In genomic region chr7:142249824-142250223, GRCm38 (mm10) we compare ENCODE assay signal across 8 mouse cellular contexts. TPM values are rescaled to one million over a fixed set of nuclear protein-coding genes. Genes with fewer than 3 reads are reported as not detected.
DNase-seq lines count a peak whose midpoint lies in the region; ATAC-seq and TF ChIP-seq lines count a peak whose summit lies in the region.

No protein-coding gene starts in this region.

- H3K27me3 ChIP-seq in forebrain, embryonic 10.5 days (ENCODE audit: poor library complexity, severe bottlenecking): no peaks in the 10 kb centered on the region
- H3K27me3 ChIP-seq in forebrain, embryonic 11.5 days (ENCODE audit: control insufficient read depth, insufficient read depth, low read length): no peaks in the 10 kb centered on the region
- H3K27me3 ChIP-seq in limb, embryonic 14.5 days (ENCODE audit: control insufficient read depth, insufficient read depth, low read length): no peaks in the 10 kb centered on the region

- H3K36me3 ChIP-seq in forebrain, embryonic 10.5 days (replicated peaks): no peaks in the 10 kb centered on the region
- no peaks in the 10 kb centered on the region for H3K36me3 ChIP-seq in forebrain, embryonic 11.5 days (ENCODE audit: control insufficient read depth, insufficient read depth, low read length)
- H3K36me3 ChIP-seq in limb, embryonic 14.5 days (ENCODE audit: control insufficient read depth, insufficient read depth, low read length): no peaks in the 10 kb centered on the region

- WGBS in forebrain, embryonic 10.5 days: 0% methylated on average over 1 of the region's 1 CpGs
- WGBS in forebrain, embryonic 11.5 days: 7% methylated on average over 1 of the region's 1 CpGs
- 0% methylated on average over 1 of the region's 1 CpGs for WGBS in limb, embryonic 14.5 days

- TF ChIP-seq POLR2A in limb, embryonic 14.5 days (IDR thresholded peaks at IDR 0.05; ENCODE audit: borderline replicate concordance, extremely low read depth, insufficient read depth, insufficient read length): no peak

- no peak overlapping the region for H3K4me3 ChIP-seq in forebrain, embryonic 10.5 days
- H3K4me3 ChIP-seq in forebrain, embryonic 11.5 days (ENCODE audit: low read depth, low read length): no peak overlapping the region
- no peak overlapping the region for H3K4me3 ChIP-seq in limb, embryonic 14.5 days (replicated peaks; ENCODE audit: low read length)

- peak; percentile 23 for DNase-seq in forebrain, embryonic 10.5 days (ENCODE audit: extremely low spot score, low spot score)
- no peak for DNase-seq in forebrain, embryonic 11.5 days (ENCODE audit: low spot score)
- DNase-seq in right cerebral cortex, adult 18-20 months: peak; percentile 31
- no peak for DNase-seq in right cerebral cortex, postnatal 36 days (ENCODE audit: low spot score in 2 of 2)
- DNase-seq in cerebellum, postnatal 14 days: peak; percentile 71 to 78
- peak; percentile 22 for DNase-seq in kidney, adult 9 months
- DNase-seq in limb, embryonic 14.5 days (ENCODE audit: low spot score): peak; percentile 26
- DNase-seq in testis, postnatal 10 days (ENCODE audit: low spot score): peak; percentile 65

- H3K4me1 ChIP-seq in forebrain, embryonic 10.5 days: no peaks in the 10 kb centered on the region
- H3K4me1 ChIP-seq in forebrain, embryonic 11.5 days (replicated peaks; ENCODE audit: control insufficient read depth, insufficient read depth, low read length): no peaks in the 10 kb centered on the region
- no peaks in the 10 kb centered on the region for H3K4me1 ChIP-seq in limb, embryonic 14.5 days (ENCODE audit: control insufficient read depth, insufficient read depth, low read length)

- no peak overlapping the region for H3K9ac ChIP-seq in forebrain, embryonic 11.5 days (ENCODE audit: low read length)
- H3K9ac ChIP-seq in limb, embryonic 14.5 days (ENCODE audit: low read depth, low read length, severe bottlenecking): no peak overlapping the region

- H3K4me2 ChIP-seq in forebrain, embryonic 11.5 days (ENCODE audit: low read depth, low read length, severe bottlenecking): no peak overlapping the region
- H3K4me2 ChIP-seq in limb, embryonic 14.5 days (replicated peaks; ENCODE audit: low read depth, low read length, severe bottlenecking): no peak overlapping the region

- H3K27ac ChIP-seq in forebrain, embryonic 10.5 days: no peak overlapping the region
- H3K27ac ChIP-seq in forebrain, embryonic 11.5 days (ENCODE audit: low read depth, low read length): no peak overlapping the region
- H3K27ac ChIP-seq in limb, embryonic 14.5 days (replicated peaks; ENCODE audit: low read depth, low read length): no peak overlapping the region

- ATAC-seq in forebrain, embryonic 11.5 days (replicated peaks; ENCODE audit: low FRiP score): no peak
- no peak for ATAC-seq in limb, embryonic 14.5 days (ENCODE audit: low FRiP score, low read depth)

- H3K9me3 ChIP-seq in forebrain, embryonic 10.5 days: no peaks in the 10 kb centered on the region
- H3K9me3 ChIP-seq in forebrain, embryonic 11.5 days (ENCODE audit: control insufficient read depth, low read length): no peaks in the 10 kb centered on the region
- no peaks in the 10 kb centered on the region for H3K9me3 ChIP-seq in limb, embryonic 14.5 days (ENCODE audit: control insufficient read depth, low read length)

RNA-seq across cellular contexts. Expression of gene Gm2431, which starts 8.3 kb away (rescaled TPM):
- not detected in 2 replicates for polyA plus RNA-seq in forebrain, embryonic 10.5 days (2016; fragmentation: Nextera tagmentation; extraction: Ambion mirVana)
- polyA plus RNA-seq in forebrain, embryonic 11.5 days (2014; fragmentation: Nextera tagmentation; extraction: Ambion mirVana): not detected in 2 replicates
- polyA plus RNA-seq in limb, embryonic 14.5 days (2012; rRNA removed): not detected in 2 replicates
- polyA plus RNA-seq in limb, embryonic 14.5 days (2014; fragmentation: Nextera tagmentation; extraction: Ambion mirVana): not detected in 2 replicates

RNA-seq across cellular contexts. Expression of gene Gm40460, which starts 8.9 kb away (rescaled TPM):
- not detected in 2 replicates for polyA plus RNA-seq in forebrain, embryonic 10.5 days (2016; fragmentation: Nextera tagmentation; extraction: Ambion mirVana)
- not detected in 2 replicates for polyA plus RNA-seq in forebrain, embryonic 11.5 days (2014; fragmentation: Nextera tagmentation; extraction: Ambion mirVana)
- not detected in 2 replicates for polyA plus RNA-seq in limb, embryonic 14.5 days (2012; rRNA removed)
- polyA plus RNA-seq in limb, embryonic 14.5 days (2014; fragmentation: Nextera tagmentation; extraction: Ambion mirVana): not detected in 2 replicates

RNA-seq across cellular contexts. Expression of gene Krtap5-5, which starts 20.1 kb away (rescaled TPM):
- polyA plus RNA-seq in forebrain, embryonic 10.5 days (2016; fragmentation: Nextera tagmentation; extraction: Ambion mirVana): not detected in 2 replicates
- polyA plus RNA-seq in forebrain, embryonic 11.5 days (2014; fragmentation: Nextera tagmentation; extraction: Ambion mirVana): not detected in 2 replicates
- polyA plus RNA-seq in limb, embryonic 14.5 days (2012; rRNA removed): not detected in 2 replicates
- not detected in 2 replicates for polyA plus RNA-seq in limb, embryonic 14.5 days (2014; fragmentation: Nextera tagmentation; extraction: Ambion mirVana)

RNA-seq across cellular contexts. Expression of gene Gm4559, which starts 24.3 kb away (rescaled TPM):
- not detected in 2 replicates for polyA plus RNA-seq in forebrain, embryonic 10.5 days (2016; fragmentation: Nextera tagmentation; extraction: Ambion mirVana)
- polyA plus RNA-seq in forebrain, embryonic 11.5 days (2014; fragmentation: Nextera tagmentation; extraction: Ambion mirVana): not detected in 2 replicates
- 0.28 TPM in 1 of 2 replicates, not detected in the other for polyA plus RNA-seq in limb, embryonic 14.5 days (2012; rRNA removed)
- polyA plus RNA-seq in limb, embryonic 14.5 days (2014; fragmentation: Nextera tagmentation; extraction: Ambion mirVana): not detected in 2 replicates

RNA-seq across cellular contexts. Expression of gene Gm7579, which starts 38.2 kb away (rescaled TPM):
- not detected in 2 replicates for polyA plus RNA-seq in forebrain, embryonic 10.5 days (2016; fragmentation: Nextera tagmentation; extraction: Ambion mirVana)
- not detected in 2 replicates for polyA plus RNA-seq in forebrain, embryonic 11.5 days (2014; fragmentation: Nextera tagmentation; extraction: Ambion mirVana)
- polyA plus RNA-seq in limb, embryonic 14.5 days (2012; rRNA removed): not detected in 2 replicates
- not detected in 2 replicates for polyA plus RNA-seq in limb, embryonic 14.5 days (2014; fragmentation: Nextera tagmentation; extraction: Ambion mirVana)

Comparison
In these comparisons a context has a peak if more than half of its experiments do, and no peak if none do; other contexts are left out.
1. DNase-seq: peak in forebrain, embryonic 10.5 days (single experiment), right cerebral cortex, adult 18-20 months (single experiment), cerebellum, postnatal 14 days (2 of 2), kidney, adult 9 months (single experiment), limb, embryonic 14.5 days (single experiment) and testis, postnatal 10 days (single experiment); none in forebrain, embryonic 11.5 days (single experiment) and right cerebral cortex, postnatal 36 days (0 of 2).